Mouse (Mus musculus): Measurements from ENCODE around the gene Scrn2. TPM values are rescaled to one million over a fixed set of nuclear protein-coding genes. Genes with fewer than 3 reads are reported as not detected.

The Scrn2 gene
- polyA plus RNA-seq, 1 experiment from 2014 or later: 22.7 TPM

GRCm38 (mm10) chr11:97021121-97021765 is 8.5 kb upstream of the Scrn2 start:
- peaks cover 53% of the 10 kb centered on the region for H3K4me1 ChIP-seq
- no peaks in the 10 kb centered on the region for H3K9me3 ChIP-seq
- no peak for ATAC-seq (ENCODE audit: insufficient number of reproducible peaks, low FRiP score, low TSS enrichment, low read depth)
- H3K36me3 ChIP-seq: no peaks in the 10 kb centered on the region
- peaks cover 83% of the 10 kb centered on the region for H3K27me3 ChIP-seq
- H3K9ac ChIP-seq: no peak overlapping the region
- H3K4me2 ChIP-seq: peak overlapping the region; percentile 92
- no peak overlapping the region for H3K27ac ChIP-seq
- peak overlapping the region; percentile 53 for H3K4me3 ChIP-seq
- WGBS: 2% methylated on average over 27 of the region's 27 CpGs

- Histone ChIP-seq H3K4me3 (peak overlapping the region; percentile 53), H3K9ac (peak overlapping the region; percentile 58), H3K36me3 (no peaks in the 10 kb centered on the region), H3K4me2 (peak overlapping the region; percentile 92), H3K4me1 (peaks cover 54% of the 10 kb centered on the region), H3K27me3 (peaks cover 76% of the 10 kb centered on the region), H3K27ac (no peak overlapping the region), H3K9me3 (no peaks in the 10 kb centered on the region)
- 2% methylated on average over 50 of the region's 50 CpGs for WGBS
- 0 out of 2 replicates have a peak, but pooled peaks have one; percentile 49 for ATAC-seq (ENCODE audit: insufficient number of reproducible peaks, low FRiP score, low TSS enrichment, low read depth)
These were observed 7.8 kb upstream of the Scrn2 start for GRCm38 (mm10) chr11:97021873-97022484.

- WGBS: 45% methylated on average over 10 of the region's 10 CpGs
- no peak overlapping the region for H3K4me2 ChIP-seq
- ATAC-seq (ENCODE audit: insufficient number of reproducible peaks, low FRiP score, low TSS enrichment, low read depth): no peak
- H3K4me3 ChIP-seq: no peak overlapping the region
- no peak overlapping the region for H3K9ac ChIP-seq
- H3K27me3 ChIP-seq: peaks cover 51% of the 10 kb centered on the region
- peaks cover 34% of the 10 kb centered on the region for H3K4me1 ChIP-seq
- no peaks in the 10 kb centered on the region for H3K9me3 ChIP-seq
- no peaks in the 10 kb centered on the region for H3K36me3 ChIP-seq
- H3K27ac ChIP-seq: no peak overlapping the region
These were observed 4.8 kb upstream of the Scrn2 start for GRCm38 (mm10) chr11:97024977-97025376.

- 5% methylated on average over 17 of the region's 17 CpGs for WGBS
- H3K4me1 ChIP-seq: peaks cover 43% of the 10 kb centered on the region
These were observed 3.9 kb upstream of the Scrn2 start for GRCm38 (mm10) chr11:97025721-97026344.

GRCm38 (mm10) chr11:97030426-97030825 is 688 bp downstream of the Scrn2 start:
- H3K4me1 ChIP-seq: peaks cover 19% of the 10 kb centered on the region
- H3K4me2 ChIP-seq: peak overlapping the region; percentile 79
- peaks cover 17% of the 10 kb centered on the region for H3K36me3 ChIP-seq
- H3K27me3 ChIP-seq: no peaks in the 10 kb centered on the region
- WGBS: 16% methylated on average over 15 of the region's 15 CpGs
- no peak for ATAC-seq (ENCODE audit: insufficient number of reproducible peaks, low FRiP score, low TSS enrichment, low read depth)
- H3K4me3 ChIP-seq: peak overlapping the region; percentile 71
- no peaks in the 10 kb centered on the region for H3K9me3 ChIP-seq
- H3K27ac ChIP-seq: peak overlapping the region; percentile 79
- peak overlapping the region; percentile 75 for H3K9ac ChIP-seq

More at GRCm38 (mm10) chr11:97025721-97026344, 3.9 kb upstream of the Scrn2 start:
- Histone ChIP-seq H3K36me3 (no peaks in the 10 kb centered on the region), H3K4me3 (peak overlapping the region; percentile 32), H3K27me3 (peaks cover 43% of the 10 kb centered on the region), H3K4me2 (peak overlapping the region; percentile 54), H3K27ac (peak overlapping the region; percentile 70), H3K9me3 (no peaks in the 10 kb centered on the region), H3K9ac (peak overlapping the region; percentile 31; the same call in 1 of the 2 replicates)
- ATAC-seq (ENCODE audit: insufficient number of reproducible peaks, low FRiP score, low TSS enrichment, low read depth): peak; percentile 52

GRCm38 (mm10) chr11:97031977-97032376 is 2.2 kb downstream of the Scrn2 start:
- no peak overlapping the region for H3K9ac ChIP-seq
- H3K27me3 ChIP-seq: no peaks in the 10 kb centered on the region
- peaks cover 11% of the 10 kb centered on the region for H3K4me1 ChIP-seq
- H3K9me3 ChIP-seq: no peaks in the 10 kb centered on the region
- peaks cover 17% of the 10 kb centered on the region for H3K36me3 ChIP-seq
- H3K27ac ChIP-seq: no peak overlapping the region
- H3K4me2 ChIP-seq: no peak overlapping the region
- ATAC-seq (ENCODE audit: insufficient number of reproducible peaks, low FRiP score, low TSS enrichment, low read depth): no peak
- no peak overlapping the region for H3K4me3 ChIP-seq
- WGBS: 87% methylated on average over 12 of the region's 12 CpGs

- H3K9ac ChIP-seq: no peak overlapping the region
- peaks cover 17% of the 10 kb centered on the region for H3K36me3 ChIP-seq
- peaks cover 11% of the 10 kb centered on the region for H3K4me1 ChIP-seq
- no peak overlapping the region for H3K4me3 ChIP-seq
- H3K27me3 ChIP-seq: no peaks in the 10 kb centered on the region
- H3K4me2 ChIP-seq: no peak overlapping the region
- no peak overlapping the region for H3K27ac ChIP-seq
- no peaks in the 10 kb centered on the region for H3K9me3 ChIP-seq
- no peak for ATAC-seq (ENCODE audit: insufficient number of reproducible peaks, low FRiP score, low TSS enrichment, low read depth)
- 93% methylated on average over 4 of the region's 4 CpGs for WGBS
These were observed 2.8 kb downstream of the Scrn2 start for GRCm38 (mm10) chr11:97032499-97032898.

GRCm38 (mm10) chr11:97033781-97034180 is 4.0 kb downstream of the Scrn2 start:
- no peak for ATAC-seq (ENCODE audit: insufficient number of reproducible peaks, low FRiP score, low TSS enrichment, low read depth)
- WGBS: 90% methylated on average over 4 of the region's 4 CpGs

GRCm38 (mm10) chr11:97036141-97036540 is 6.4 kb downstream of the Scrn2 start:
- WGBS: 80% methylated on average over 5 of the region's 5 CpGs
- Histone ChIP-seq H3K4me1 (peaks cover 6% of the 10 kb centered on the region), H3K9ac (no peak overlapping the region), H3K4me3 (no peak overlapping the region), H3K27ac (no peak overlapping the region), H3K27me3 (no peaks in the 10 kb centered on the region), H3K4me2 (no peak overlapping the region), H3K36me3 (peaks cover 17% of the 10 kb centered on the region), H3K9me3 (no peaks in the 10 kb centered on the region)
- ATAC-seq (ENCODE audit: insufficient number of reproducible peaks, low FRiP score, low TSS enrichment, low read depth): no peak

More at GRCm38 (mm10) chr11:97033781-97034180, 4.0 kb downstream of the Scrn2 start:
- Histone ChIP-seq H3K9me3 (no peaks in the 10 kb centered on the region), H3K27ac (no peak overlapping the region), H3K27me3 (no peaks in the 10 kb centered on the region), H3K4me1 (peaks cover 11% of the 10 kb centered on the region), H3K9ac (no peak overlapping the region), H3K4me2 (no peak overlapping the region), H3K36me3 (peaks cover 17% of the 10 kb centered on the region), H3K4me3 (no peak overlapping the region)

- Histone ChIP-seq H3K4me3 (no peak overlapping the region), H3K27ac (no peak overlapping the region), H3K36me3 (0 out of 2 replicates have a peak, but pooled peaks cover under 1% of the 10 kb centered on the region), H3K27me3 (no peaks in the 10 kb centered on the region), H3K9ac (no peak overlapping the region), H3K4me1 (peaks cover 17% of the 10 kb centered on the region), H3K9me3 (no peaks in the 10 kb centered on the region), H3K4me2 (no peak overlapping the region)
- WGBS: 67% methylated on average over 7 of the region's 7 CpGs
- no peak for ATAC-seq (ENCODE audit: insufficient number of reproducible peaks, low FRiP score, low TSS enrichment, low read depth)
These were observed 9.1 kb downstream of the Scrn2 start for GRCm38 (mm10) chr11:97038881-97039280.

- no peak for ATAC-seq (ENCODE audit: insufficient number of reproducible peaks, low FRiP score, low TSS enrichment, low read depth)
- Histone ChIP-seq H3K9me3 (no peaks in the 10 kb centered on the region), H3K9ac (no peak overlapping the region), H3K4me2 (peak overlapping the region; percentile 85), H3K27me3 (no peaks in the 10 kb centered on the region), H3K36me3 (peaks cover 10% of the 10 kb centered on the region), H3K4me1 (peaks cover 17% of the 10 kb centered on the region), H3K27ac (no peak overlapping the region), H3K4me3 (peak overlapping the region; percentile 90)
- WGBS: 48% methylated on average over 12 of the region's 12 CpGs
These were observed 10.7 kb downstream of the Scrn2 start for GRCm38 (mm10) chr11:97040301-97041021.
